Mouse (Mus musculus): ENCODE results near the gene Hist1h2bn.

GRCm38 (mm10) chr13:21783734-21784161 lies 29.8 kb downstream of the Hist1h2bn start:
- no peak for TF ChIP-seq CTCF (IDR thresholded peaks at IDR 0.05)
- TF ChIP-seq EP300 (IDR thresholded peaks at IDR 0.05), result no peak
